Mouse (Mus musculus) embryonic fibroblast, embryonic 13.5 days (primary cell): ENCODE measurements around the gene Slc24a3.

Experiments used
- CTCF ChIP-seq: IDR thresholded peaks from 2 replicates; pipeline ENCODE4 v1.5.1; 2011; ENCODE audit warnings: mild to moderate bottlenecking, control low read depth, low read length, moderate library complexity, borderline replicate concordance; ENCODE audit not compliant: insufficient read depth
- POLR2A ChIP-seq: IDR thresholded peaks from 2 replicates; pipeline ENCODE4 v1.6.1; 2011; ENCODE audit warnings: low read depth, mild to moderate bottlenecking, control low read depth, low read length, moderate library complexity

GRCm38 (mm10) chr2:145175036-145175435 lies 7.5 kb downstream of the Slc24a3 start:
- no peak for TF ChIP-seq POLR2A
- no peak for TF ChIP-seq CTCF
